Mouse (Mus musculus) kidney, adult 9 months (tissue): Measurements from ENCODE around the gene Pla2g3.
A peak's percentile ranks its signal among the peaks of the same experiment; 100 is the strongest.

Experiments used
- DNase-seq: peaks from one replicate; pipeline ENCODE4 v3.0.0; 2022

The Pla2g3 gene

DNA sequence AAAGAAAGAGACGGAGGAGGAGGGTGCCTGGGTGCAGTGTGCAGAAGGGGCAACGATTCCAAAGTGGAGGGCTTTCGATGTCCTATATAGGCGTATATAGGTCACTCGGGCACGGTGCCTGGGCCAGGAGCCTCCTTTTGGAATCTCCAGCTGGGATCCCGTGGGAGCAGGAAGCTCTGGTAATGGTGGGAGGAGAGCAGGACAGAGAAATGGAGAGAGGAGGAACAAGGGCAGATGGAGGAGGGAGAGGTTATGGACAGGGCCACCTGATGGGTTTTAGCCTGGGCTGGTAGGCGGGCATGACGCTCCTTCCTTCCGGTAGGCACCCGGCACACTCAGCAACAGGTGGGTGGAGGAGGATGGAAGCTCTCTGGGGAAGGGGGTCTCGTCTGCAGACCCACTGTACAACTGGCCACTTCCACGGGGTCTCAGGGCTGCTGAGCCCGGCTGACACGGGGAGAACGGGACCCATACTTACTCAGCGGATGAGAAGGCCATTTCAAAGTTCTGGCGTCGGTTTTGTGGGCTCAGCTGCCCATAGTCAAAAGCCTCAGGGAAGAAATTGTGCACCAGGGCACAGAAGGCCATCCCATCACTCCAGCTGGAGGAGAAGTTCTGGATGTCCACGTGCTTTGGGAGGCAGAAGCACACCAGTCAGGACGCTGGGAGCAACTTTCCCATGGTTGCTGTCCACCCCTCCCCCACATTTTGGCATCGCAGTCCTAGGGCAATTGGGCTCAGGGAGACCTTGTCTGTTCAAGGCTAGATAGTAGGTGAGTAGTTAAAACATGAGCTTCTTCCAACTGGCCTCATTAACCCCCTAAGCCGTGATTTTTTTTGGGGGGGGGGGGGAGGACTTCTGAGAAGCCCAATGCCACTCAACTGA, 33.5 kb downstream of the Pla2g3 start:
- no peak for DNase-seq

DNA sequence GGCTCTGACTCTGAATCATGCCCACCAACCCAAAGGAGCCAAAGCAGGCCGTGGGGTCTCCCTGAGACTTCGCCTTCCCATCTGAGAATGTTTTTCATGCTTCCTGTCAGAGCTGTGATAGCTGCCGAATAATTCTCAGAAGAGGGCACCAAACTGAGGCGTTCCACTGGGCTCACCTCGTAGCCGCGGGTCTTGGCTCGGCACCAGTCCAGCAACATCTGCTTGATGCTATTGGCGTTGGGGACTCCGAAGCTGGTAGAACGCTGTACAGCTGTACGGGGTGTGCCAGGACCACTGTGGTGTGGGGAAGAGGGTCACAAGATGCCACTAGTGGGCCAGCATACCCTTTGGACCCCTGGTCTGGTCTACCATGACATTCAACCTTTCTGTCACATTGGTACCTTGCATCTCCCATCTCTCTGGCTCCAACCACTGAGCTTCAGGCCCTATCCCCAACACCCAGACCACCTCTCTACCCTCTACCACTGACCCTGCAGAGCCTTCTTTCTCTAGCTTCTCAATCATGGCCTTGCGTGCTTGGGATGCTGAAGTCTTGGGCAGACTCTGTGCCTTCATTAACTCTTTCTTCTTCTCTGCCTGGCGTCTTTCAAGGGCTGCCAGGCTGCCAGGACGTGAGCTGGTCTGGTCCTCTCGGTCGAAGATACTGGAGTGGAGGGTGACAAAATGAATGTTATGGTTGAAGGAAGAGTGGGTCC, 34.4 kb downstream of the Pla2g3 start:
- no peak for DNase-seq

DNA sequence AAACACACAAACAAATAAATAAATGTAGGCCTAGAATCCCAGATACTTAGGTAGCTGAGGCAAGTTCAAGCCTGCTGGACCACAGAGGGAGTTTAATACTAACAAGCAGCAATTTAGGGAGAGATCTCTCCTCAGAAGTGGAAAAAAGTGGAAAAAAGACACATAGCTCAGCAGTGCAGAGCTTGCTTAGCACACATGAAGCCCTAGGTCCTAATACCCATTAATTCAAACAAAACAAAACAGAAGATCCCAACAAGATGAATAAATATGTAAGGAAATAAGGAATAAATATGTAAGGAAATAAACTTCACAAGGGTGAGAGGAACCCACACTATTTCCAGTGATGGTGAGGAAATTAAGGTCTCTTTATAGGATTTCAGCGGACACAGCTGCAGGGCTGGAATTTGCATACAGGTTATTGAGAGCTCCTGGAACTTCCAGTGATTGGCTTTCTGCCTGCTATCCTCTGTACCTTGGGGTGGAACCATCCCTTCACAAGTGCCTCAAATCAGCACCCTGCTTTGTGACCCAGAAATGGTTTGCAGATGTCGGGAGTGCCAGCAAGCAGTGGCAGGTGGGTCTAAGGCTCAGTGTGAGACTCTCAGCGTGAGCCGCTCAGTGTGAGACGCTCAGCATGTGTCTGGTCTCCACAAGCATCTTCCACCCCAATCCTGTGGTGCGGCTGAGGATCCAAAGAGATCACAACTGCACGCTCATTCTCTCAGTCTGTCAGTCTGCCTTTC, 35.9 kb downstream of the Pla2g3 start:
- DNase-seq, result no peak

DNA sequence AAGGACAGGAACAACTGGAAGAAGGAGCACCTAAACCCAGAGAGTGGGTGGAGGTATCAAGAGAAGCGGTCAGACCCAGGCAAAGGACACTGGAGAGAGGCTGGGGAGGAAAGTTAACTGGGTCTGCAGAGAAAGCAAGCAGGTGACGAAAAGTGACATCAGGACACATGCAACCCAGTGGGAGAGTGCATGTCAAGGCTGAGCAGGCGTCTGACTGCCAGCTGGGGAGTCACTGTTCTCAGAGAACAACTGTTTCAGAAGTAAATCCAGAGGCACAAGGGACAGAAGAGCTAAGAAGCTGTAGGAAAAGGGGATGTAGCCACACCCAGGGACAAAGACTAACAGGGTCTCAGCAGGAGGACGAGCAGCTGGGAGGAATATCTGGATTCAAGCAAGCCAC, 37.5 kb downstream of the Pla2g3 start:
- DNase-seq, result no peak

DNA sequence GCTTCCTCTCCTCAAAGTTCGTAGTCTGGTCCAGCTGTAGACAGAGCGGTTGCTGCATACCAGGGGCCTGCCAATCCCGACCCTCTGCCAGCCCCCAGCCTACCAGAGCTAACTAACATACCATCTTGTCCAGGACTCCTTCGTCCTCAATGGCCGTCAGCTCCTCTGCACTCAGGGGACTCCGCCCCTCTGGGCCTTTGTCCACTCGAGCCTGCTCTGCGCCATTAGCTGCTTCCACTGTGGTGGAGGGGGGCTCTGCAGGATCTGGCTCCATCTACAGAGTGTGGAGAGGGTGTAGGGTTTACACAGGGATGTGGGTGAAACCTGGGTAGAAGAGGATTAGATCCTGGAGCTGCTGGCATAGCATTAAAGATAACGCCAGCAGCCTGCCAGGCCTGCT, 38.1 kb downstream of the Pla2g3 start:
- no peak for DNase-seq

DNA sequence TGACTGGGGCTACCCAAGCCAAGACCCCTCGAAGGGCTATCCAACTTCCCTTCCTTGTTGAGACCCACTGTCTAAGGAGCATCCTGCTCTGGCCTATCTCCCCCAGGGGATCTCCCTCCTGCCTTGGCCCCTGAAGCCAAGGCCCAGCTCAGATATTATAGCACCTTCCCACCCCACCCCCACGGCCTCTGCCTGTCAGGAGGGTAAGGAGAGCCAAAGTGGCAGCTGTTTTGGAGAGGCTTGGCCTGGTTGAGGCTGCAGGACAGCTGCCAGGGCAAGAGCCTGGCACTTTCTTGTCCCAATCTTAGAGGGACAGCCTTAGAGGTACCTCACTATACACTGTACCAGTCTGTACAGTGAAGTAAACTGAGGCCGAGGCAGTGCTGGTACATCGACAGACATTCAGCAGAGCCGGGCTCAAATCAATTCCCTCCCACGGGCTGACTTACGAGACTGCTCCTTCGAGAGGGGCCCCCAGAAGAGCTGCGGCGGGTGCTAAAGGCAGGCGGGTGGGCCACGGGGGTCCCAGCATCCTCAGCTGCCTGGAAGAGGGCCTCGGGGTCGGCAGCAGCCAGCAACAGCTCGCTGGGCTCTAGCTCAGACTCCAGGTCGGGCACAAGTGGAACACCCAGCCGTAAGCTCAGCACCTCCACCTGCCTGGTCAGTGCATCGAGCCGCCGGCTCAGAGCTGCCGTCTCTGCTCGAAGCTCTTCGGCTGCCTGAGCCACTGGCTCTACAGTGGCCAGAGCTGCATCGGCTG, 39.1 kb downstream of the Pla2g3 start:
- no peak for DNase-seq

DNA sequence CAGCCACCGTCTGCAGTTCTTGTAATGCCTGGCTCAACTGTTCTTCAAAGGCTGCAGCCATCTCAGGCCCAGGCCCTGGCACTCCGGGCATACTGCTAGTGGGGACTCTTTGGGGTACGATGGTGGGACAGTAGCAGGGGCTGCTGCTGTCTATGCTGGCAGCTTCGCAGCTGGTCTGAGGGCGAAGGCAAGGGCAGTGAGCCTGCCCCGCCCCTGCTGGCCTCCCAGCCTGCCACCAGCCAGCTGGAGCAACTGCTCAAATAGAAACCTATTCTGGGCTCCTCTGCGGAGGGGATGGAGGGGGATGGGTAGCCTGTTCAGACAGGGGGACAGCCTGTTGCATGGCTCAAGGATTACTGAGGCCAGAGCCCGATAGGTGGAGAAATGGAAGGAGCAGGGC, 39.7 kb downstream of the Pla2g3 start:
- no peak for DNase-seq

DNA sequence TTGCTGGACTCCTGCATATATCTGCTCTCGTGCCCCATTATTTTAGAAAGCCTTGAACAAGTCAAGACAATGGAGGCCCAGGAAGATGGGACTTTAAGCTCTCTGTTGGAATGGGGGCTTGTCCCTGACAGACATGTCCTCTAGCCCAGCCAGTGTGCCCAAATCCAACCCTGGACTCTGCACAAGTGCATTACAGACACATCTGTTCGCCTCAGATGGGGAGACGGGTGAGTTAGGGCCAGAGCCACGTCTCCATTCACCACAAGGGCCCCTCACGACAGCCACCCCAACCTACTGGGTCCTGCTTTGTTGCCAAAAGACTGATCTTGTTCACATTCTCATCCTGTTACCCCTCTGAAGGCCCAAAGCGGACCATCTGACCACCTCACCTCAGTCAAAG, 40.1 kb downstream of the Pla2g3 start:
- no peak for DNase-seq

DNA sequence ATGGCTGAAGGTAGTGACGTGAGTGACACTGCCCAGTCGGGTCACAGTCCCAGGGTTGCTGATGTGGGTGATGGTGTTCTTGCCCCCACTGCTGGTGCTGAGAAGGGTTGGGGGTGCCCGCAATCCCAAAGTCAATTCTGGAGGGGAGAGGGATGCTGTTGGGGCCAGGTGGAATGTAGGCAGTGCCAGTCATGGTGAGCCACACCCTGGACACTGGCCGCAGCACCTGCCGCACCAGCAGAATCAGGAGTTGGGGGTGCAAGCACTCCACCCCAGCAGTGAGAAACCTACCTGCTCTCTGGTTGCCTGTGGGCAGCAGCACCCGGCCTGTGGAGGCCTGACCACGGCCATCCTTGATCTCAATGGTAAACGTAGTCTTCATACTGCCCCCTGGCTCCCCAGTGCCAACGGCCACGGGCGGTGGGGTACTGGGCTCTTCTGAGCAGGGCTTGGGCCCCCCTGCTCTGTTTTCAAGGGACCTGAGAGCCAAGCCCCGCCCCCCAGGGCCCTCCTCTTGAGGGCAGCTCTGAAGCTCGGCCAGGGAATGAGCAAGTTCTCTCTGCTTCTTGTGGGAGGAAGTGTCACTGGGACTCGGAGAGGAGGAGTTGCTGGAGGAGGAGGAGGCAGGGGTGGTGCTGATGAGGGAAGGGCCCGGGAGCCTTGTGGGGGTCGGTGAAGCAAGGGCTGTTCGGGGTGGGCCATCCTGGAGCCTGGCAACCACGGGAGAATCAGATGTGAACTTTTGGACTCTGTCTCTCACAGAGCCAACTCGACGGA, 41.6 kb downstream of the Pla2g3 start:
- DNase-seq, result no peak

DNA sequence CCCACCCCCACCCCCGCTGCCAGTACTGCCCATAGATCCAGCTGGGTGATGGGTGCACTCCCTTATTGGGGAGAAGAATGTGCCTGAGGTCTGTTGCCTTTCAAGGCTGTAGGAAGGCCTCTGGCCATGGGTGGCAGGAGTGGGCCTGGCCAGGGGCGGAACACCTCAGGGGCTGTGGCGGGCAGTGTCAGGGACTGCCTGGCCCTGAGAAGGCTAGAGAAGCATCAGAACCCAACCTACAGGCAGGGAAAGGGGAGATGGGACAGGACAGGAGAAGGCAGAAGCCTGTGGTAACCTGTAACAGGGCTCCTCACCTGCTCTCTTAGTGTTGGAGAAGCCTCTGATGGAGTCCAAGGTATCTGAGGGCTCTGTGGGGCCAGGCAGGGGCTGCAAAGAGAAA, 42.6 kb downstream of the Pla2g3 start:
- DNase-seq, result no peak

DNA sequence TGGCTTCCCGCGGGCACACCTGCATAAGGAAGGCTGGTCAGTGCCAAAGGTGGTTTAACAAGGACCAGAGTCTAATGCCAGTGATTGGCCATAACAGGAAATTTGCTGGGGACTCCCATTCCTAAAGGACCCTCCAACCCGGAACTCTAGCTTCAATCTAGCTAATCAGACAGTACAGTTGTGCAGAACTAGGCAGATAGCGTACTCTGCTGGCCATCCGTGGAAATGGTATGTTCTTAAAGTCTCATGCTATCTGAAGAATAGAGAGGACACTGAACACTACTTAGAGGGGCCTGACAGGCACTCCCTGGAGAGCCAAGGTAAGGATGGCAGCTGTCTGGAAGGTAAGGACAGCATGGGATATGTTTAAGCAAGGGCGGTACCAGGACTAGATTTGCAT, 43.5 kb downstream of the Pla2g3 start:
- DNase-seq, result no peak

DNA sequence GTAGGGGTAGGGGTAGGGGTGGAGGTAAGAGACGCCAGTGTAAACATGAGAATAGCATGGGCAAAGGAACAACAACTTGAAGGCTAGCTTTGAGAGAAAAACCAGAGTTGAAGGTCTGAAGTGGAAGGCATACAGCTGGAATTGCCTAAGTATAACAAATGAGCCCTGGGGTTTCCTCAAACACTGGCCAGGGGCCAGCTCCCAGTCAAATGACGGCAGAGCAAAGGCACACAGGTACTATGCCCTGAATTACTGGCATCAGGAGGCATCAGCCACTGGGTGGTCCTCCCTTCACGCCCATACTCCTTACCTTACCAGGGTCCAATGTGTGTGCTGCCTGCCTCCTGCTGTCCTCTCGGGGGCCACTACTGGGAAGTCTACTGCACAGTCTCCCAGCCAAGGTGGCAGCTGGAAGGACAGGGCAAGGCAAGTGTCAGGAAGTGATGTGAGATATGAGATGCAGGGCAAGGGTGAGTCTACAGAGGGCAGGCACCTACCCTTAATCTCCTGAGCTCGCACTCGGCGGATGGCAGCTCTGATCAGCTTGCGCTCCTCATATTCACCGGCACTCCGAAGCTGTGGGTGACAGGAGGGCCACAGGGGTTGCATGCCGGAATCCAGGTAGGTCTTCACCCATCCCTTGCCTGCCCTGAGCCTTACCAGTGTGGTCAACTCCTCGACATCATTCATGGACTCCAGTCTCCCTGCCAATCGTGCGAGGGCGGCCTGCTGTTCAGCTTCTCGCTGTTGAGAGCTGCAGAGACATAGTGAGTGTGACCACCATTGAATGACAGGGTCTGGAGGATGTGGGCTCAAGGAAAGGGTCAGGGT, 44.2 kb downstream of the Pla2g3 start:
- no peak for DNase-seq

DNA sequence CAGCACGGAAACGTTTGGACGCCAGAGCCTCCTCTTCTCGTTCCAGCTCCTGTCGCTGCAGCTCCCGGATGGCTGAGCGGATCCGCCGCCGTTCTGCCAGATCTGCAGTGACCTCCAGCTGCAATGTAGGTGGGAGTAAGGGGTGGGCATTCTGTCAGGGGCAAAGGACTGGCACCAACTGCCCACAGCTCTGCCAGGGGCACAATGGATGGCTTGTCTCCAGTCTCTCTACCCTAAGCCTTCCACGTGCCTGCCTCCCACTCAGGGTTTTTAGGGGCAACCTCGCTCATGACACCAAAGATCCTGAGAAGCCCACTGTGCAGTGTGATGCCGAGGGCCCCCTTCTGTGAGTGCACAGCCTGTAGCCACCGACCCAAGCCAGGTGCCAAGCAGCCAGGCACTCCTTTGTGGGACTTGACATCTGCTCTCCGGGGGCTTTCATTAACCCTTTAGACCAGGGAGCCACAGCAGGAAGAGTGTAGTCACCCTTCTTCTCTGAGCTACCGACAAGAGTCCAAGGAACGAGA, 45.4 kb downstream of the Pla2g3 start:
- no peak for DNase-seq

DNA sequence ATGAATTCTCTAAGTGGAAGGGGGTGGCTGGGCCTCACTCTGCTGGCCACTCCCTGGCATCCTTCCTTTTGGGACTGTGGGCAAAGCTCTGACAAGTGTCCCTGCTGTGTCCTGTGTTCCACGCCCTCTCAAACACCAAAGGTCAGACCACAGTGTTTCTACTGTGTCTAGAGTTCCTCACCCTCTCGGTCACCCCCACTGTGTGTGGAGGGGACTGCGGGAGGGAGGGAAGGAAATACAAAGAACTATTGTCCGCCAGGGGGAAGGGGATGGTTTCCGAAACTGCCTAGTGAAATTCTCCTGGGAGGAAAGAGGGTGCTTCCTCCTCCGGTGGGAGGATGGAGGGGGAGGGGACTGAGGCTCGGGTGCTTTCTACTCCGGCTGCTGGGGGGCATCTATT, 46.9 kb downstream of the Pla2g3 start:
- no peak for DNase-seq

DNA sequence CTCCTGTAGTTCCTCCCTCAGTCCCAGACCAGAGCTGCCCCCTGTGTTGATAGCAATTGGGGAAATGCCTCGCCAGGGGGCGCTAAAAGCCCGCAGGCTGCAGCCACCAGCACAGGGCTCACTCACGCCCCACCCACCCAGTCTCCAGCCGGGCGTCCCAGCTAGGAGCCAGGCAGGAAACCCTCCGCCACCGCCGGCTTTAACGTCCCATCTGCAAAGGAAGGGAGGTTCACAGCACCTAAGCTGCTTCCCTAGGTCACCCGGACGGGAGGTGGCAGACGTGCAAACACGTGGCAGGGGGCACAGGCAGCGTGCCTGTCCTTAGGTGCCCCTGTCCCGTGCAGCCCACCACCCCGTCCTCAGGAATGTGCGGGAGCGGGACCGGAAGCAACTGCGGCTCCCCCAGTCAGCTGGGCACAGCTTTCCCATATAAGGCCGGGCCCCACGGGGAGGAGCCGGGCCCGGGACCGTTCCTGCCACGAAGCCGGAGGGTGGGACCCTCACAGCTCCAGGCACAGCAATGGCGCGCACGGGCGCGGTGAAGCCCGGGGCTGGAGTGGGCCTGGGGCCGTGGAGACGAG, 47.4 kb downstream of the Pla2g3 start:
- peak; percentile 97 for DNase-seq

DNA sequence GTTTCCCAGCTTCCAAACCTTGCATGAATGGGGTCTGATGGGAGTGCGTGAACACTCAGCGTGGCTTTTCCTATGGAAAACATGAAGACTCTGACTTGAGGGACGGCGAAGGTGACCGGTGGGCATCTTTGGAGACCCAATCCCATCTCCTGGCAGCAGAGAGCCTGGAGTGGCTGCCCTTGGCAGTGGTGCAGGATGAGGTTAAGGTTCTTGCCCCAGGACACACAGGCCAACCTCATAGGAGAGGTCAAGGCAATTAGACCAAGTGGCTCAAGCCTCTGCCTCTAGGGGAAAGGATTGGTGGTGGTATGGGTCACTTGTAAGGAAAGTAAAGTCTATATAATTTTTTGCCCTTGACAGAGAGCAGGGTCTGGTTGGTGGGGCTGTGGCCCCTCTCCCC, 48.0 kb downstream of the Pla2g3 start:
- DNase-seq, result peak; percentile 57

DNA sequence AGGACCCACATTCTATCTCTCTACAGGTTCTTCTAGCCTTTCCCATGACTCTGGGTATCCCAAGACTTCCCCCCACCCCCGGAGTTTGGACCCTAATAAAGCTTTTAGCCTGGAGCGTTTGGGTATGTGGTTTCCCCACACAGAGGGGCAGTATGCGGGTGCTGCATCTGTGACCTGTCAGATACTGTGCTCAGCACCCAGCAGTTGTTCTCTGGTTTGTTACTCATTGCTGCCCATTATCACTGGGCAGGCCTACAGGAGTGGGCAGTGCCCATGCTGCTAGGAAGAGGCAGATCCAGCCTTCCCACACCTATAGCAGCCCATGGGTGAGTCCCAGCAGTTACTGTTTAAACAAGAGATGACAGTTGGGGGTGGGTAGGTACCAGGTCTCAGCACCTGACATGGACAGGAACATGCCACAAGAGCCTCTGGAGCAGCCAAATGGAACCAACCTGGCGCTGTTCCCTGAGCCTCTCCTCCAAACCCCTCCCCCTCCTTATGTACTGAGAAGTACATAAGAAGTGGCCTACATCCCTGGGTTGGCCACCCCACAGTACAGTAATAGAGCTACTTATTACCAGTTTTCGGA, 48.8 kb downstream of the Pla2g3 start:
- peak; percentile 97 for DNase-seq

DNA sequence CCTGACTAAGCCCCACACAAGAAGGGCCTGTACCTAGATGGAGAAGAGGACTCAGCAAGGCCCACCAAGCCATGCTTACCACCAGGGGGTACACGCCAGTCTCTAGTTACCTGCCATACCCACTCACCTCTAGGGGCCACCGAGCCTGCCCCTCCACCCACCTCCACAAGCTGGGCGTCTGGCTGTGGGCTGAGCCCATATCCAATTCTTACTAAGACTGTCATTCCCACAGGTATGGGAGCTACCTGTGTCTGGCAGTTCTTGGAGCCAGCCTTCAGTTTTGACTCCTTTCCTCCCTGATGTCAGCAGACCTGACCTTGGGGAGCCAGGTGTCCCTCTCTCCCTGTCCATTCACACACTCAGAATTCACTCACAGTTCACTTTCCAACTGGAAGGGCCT, 49.6 kb downstream of the Pla2g3 start:
- DNase-seq, result no peak

DNA sequence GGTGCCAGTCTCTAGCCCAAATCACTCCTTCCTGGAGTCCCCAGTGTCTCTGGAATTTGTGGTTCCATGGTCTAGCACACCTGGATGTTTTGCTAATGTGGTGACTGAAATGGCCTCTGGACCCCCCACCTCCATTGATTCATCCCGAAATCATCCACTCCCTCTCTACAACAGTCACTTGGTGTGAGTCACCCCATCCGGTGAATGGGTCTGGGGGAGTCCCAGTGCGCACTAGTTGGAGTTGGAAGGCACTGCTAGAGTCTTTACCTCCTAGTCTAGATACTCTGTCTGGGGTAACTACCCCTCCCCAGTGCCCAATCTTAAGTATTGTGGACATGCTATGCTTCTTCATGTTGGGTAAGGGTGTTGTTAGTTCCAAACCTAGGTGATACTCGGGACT, 50.3 kb downstream of the Pla2g3 start:
- no peak for DNase-seq
